Mouse (Mus musculus) liver, embryonic 11.5 days (tissue): Measurements from ENCODE around the gene Ttf1. TPM values are rescaled to one million over a fixed set of nuclear protein-coding genes. Genes with fewer than 3 reads are reported as not detected.
"Not testable (repeated sequence)": the region's sequence is repeated elsewhere in the genome, so short reads cannot be mapped to it uniquely, and the experiment has no call there.

Experiments
- ATAC-seq: fragments of 200-750 bp; cut with Nextera tagmentation; replicated peaks from 2 replicates; pipeline ENCODE4 v1.8.0; 2017; ENCODE audit warnings: moderate number of reproducible peaks, mild to moderate bottlenecking, moderate TSS enrichment, moderate library complexity; ENCODE audit not compliant: low FRiP score
- DNase-seq: peaks from one replicate; pipeline ENCODE4 v3.0.0-alpha.2; 2017; ENCODE audit warnings: low spot score
- H3K27ac ChIP-seq: fragments of 300-500 bp; sonication (generic); 2 replicates; pipeline ENCODE4 v1.5.1; 2014; ENCODE audit warnings: mild to moderate bottlenecking, low read depth, low read length, control low read depth
- H3K27me3 ChIP-seq: fragments of 300-500 bp; sonication (generic); replicated peaks from 2 replicates; pipeline ENCODE4 v1.6.1; 2014; ENCODE audit warnings: low read length, mixed read lengths; ENCODE audit not compliant: control insufficient read depth, insufficient read depth
- H3K36me3 ChIP-seq: fragments of 300-500 bp; sonication (generic); 2 replicates; pipeline ENCODE4 v1.6.1; 2014; ENCODE audit warnings: mild to moderate bottlenecking, low read length, moderate library complexity, mixed read lengths; ENCODE audit not compliant: control insufficient read depth, insufficient read depth
- H3K4me1 ChIP-seq: fragments of 300-500 bp; sonication (generic); replicated peaks from 2 replicates; pipeline ENCODE4 v1.6.1; 2014; ENCODE audit warnings: low read length, mixed read lengths; ENCODE audit not compliant: control insufficient read depth, insufficient read depth
- H3K4me2 ChIP-seq: fragments of 300-500 bp; sonication (generic); 2 replicates; pipeline ENCODE4 v1.6.1; 2014; ENCODE audit warnings: mild to moderate bottlenecking, control low read depth, moderate library complexity
- H3K4me3 ChIP-seq: fragments of 300-500 bp; sonication (generic); 2 replicates; pipeline ENCODE4 v1.5.1; 2014; ENCODE audit warnings: low read depth, low read length, control low read depth
- H3K9ac ChIP-seq: fragments of 300-500 bp; sonication (generic); 2 replicates; pipeline ENCODE4 v1.6.1; 2014; ENCODE audit warnings: low read depth, low read length, control low read depth
- H3K9me3 ChIP-seq: fragments of 300-500 bp; sonication (generic); 2 replicates; pipeline ENCODE4 v1.6.1; 2016; ENCODE audit warnings: low read length, inconsistent platforms, mixed read lengths; ENCODE audit not compliant: control insufficient read depth
- WGBS: fragments of 180-500 bp; shearing (Covaris S2); extraction: QIAGEN DNeasy Blood & Tissue Kit; methylation state at CpG from one replicate; pipeline ENCODE4 v1.1.7; 2014; 5-methylcytosine and 5-hydroxymethylcytosine counted together
- polyA plus RNA-seq: library from polyadenylated mRNA; unstranded; fragments of >200 nt; fragmentation: Nextera tagmentation; extraction: Ambion mirVana; gene quantifications from 2 replicates; pipeline ENCODE4 v1.2.1, GENCODE M21; 2014

Gene Ttf1
- polyA plus RNA-seq, 1 experiment from 2014 or later: 11.1 TPM

GRCm38 (mm10) chr2:29075331-29076070 is 15.4 kb downstream of the Ttf1 start:
- 86% methylated on average over 11 of the region's 11 CpGs for WGBS
- Histone ChIP-seq H3K9me3 (no peaks in the 10 kb centered on the region), H3K9ac (no peak overlapping the region), H3K4me3 (no peak overlapping the region), H3K27me3 (no peaks in the 10 kb centered on the region), H3K4me1 (no peaks in the 10 kb centered on the region), H3K4me2 (no peak overlapping the region), H3K27ac (no peak overlapping the region), H3K36me3 (peaks cover 46% of the 10 kb centered on the region)
- ATAC-seq (no peak), DNase-seq (no peak)

GRCm38 (mm10) chr2:29076226-29076625 is 16.2 kb downstream of the Ttf1 start:
- peaks cover 46% of the 10 kb centered on the region for H3K36me3 ChIP-seq
- 85% methylated on average over 2 of the region's 2 CpGs for WGBS
- no peak overlapping the region for H3K27ac ChIP-seq

DNA sequence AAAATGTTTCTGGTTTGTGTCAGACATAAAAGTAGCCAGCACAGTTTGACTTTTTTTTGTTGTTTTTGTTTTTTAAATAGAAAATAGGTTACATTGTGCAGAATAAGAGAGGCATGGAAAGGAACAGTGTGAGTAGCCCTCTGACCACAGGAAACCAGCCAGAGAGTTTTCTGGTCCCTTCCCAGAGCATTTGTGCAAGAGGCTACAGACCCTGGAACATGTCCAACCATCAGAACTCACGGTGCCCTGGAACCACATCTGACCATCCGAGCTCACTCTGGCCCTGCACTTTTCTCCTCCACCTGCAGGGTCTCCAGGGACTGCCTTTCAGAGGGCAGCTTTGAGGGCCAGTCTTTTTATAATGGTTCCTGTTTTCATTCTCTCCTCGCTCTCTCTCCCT is 21.9 kb downstream of the Ttf1 start:
- H3K4me3 ChIP-seq: no peak overlapping the region
- 76% methylated on average over 3 of the region's 3 CpGs for WGBS
- no peak for ATAC-seq
- no peaks in the 10 kb centered on the region for H3K27me3 ChIP-seq
- H3K9ac ChIP-seq: no peak overlapping the region
- peaks cover 46% of the 10 kb centered on the region for H3K36me3 ChIP-seq
- no peaks in the 10 kb centered on the region for H3K9me3 ChIP-seq
- no peak overlapping the region for H3K4me2 ChIP-seq
- DNase-seq: no peak
- no peak overlapping the region for H3K27ac ChIP-seq
- no peaks in the 10 kb centered on the region for H3K4me1 ChIP-seq

More at GRCm38 (mm10) chr2:29076226-29076625, 16.2 kb downstream of the Ttf1 start:
- no peaks in the 10 kb centered on the region for H3K4me1 ChIP-seq
- H3K9ac ChIP-seq: no peak overlapping the region
- DNase-seq: no peak
- no peak overlapping the region for H3K4me2 ChIP-seq
- H3K4me3 ChIP-seq: no peak overlapping the region
- no peak for ATAC-seq
- H3K27me3 ChIP-seq: no peaks in the 10 kb centered on the region
- H3K9me3 ChIP-seq: no peaks in the 10 kb centered on the region

DNA sequence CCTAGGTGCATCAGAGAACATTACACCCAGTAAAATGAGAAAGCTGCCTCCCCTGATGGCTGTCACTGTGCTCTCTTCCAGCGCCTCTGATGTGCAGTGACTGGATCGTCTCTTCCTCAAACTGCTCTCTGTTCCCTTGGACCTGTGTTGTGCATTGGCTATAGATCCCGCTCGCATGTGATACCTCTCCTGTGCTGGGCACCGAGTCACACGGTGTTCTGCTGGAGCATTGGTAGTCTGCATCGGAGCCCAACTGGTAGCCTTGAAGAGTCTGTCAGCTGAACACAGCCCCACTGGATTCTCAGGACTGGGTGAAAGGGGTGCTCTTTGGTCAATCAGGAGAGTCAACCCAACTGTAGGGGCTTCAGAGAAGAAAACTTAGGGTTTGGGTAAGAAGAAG is 26.0 kb downstream of the Ttf1 start:
- Histone ChIP-seq H3K27ac (no peak overlapping the region), H3K9me3 (no peaks in the 10 kb centered on the region), H3K4me3 (no peak overlapping the region), H3K36me3 (peaks cover 33% of the 10 kb centered on the region), H3K9ac (no peak overlapping the region), H3K4me2 (no peak overlapping the region), H3K27me3 (no peaks in the 10 kb centered on the region), H3K4me1 (no peaks in the 10 kb centered on the region)
- no peak for ATAC-seq
- DNase-seq: no peak
- 96% methylated on average over 7 of the region's 7 CpGs for WGBS

DNA sequence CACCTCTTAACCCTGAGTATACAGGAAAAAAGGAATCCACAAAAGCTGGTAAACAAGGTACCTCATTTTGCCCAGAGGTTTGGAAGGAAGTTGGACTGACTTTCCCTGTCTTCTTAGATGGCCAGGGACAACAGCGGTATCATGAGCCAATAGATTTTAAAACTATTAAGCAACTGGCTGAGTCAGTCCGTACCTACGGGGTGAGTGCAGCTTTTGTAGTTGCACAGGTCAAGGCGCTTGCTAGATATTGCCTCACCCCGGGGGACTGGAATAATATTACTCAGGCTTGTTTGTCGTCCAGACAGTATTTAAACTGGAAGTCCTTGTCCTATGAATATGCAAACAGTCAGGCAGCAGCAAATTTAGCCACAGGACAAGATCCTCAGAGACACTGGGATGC is 29.2 kb downstream of the Ttf1 start:
- not testable (repeated sequence) for H3K4me1 ChIP-seq, H3K27ac ChIP-seq, H3K9me3 ChIP-seq, H3K9ac ChIP-seq, H3K4me2 ChIP-seq, H3K4me3 ChIP-seq, DNase-seq, H3K27me3 ChIP-seq, ATAC-seq
- peaks cover 22% of the 10 kb centered on the region for H3K36me3 ChIP-seq
- WGBS: 88% methylated on average over 6 of the region's 6 CpGs

GRCm38 (mm10) chr2:29095674-29096073 is 35.6 kb downstream of the Ttf1 start:
- no peak for ATAC-seq
- H3K27me3 ChIP-seq: no peaks in the 10 kb centered on the region
- 88% methylated on average over 8 of the region's 8 CpGs for WGBS

DNA sequence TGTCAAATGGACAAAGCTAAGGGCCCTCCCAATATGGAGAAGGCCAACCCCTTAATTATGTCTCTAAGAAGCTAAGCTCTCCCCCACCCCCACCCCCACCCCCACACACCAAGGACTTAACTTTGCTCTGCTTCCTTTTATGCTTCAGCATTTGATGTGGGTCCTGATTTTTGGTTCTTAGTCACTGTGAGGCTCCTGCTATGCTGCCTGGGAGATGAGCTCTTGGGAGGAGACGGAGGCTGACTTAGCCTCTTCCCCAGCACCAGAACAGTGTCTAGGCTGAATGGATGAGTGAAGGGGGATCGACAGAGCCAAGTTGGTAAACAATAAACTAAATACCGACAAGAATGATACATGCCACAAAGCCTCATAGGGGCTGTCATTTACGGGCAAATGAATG is 36.7 kb downstream of the Ttf1 start:
- Histone ChIP-seq H3K4me3 (no peak overlapping the region), H3K4me2 (no peak overlapping the region), H3K36me3 (no peaks in the 10 kb centered on the region), H3K27me3 (no peaks in the 10 kb centered on the region), H3K9ac (no peak overlapping the region), H3K4me1 (no peaks in the 10 kb centered on the region), H3K9me3 (no peaks in the 10 kb centered on the region), H3K27ac (no peak overlapping the region)
- ATAC-seq (no peak), DNase-seq (no peak)
- 67% methylated on average over 4 of the region's 4 CpGs for WGBS

More at GRCm38 (mm10) chr2:29095674-29096073, 35.6 kb downstream of the Ttf1 start:
- no peak overlapping the region for H3K9ac ChIP-seq
- no peak overlapping the region for H3K4me3 ChIP-seq
- H3K4me2 ChIP-seq: no peak overlapping the region
- no peak overlapping the region for H3K27ac ChIP-seq
- H3K9me3 ChIP-seq: no peaks in the 10 kb centered on the region
- no peak for DNase-seq
- H3K36me3 ChIP-seq: no peaks in the 10 kb centered on the region
- no peaks in the 10 kb centered on the region for H3K4me1 ChIP-seq

GRCm38 (mm10) chr2:29097465-29097864 is 37.4 kb downstream of the Ttf1 start:
- no peaks in the 10 kb centered on the region for H3K36me3 ChIP-seq
- no peaks in the 10 kb centered on the region for H3K4me1 ChIP-seq
- WGBS: 80% methylated on average over 3 of the region's 3 CpGs
- no peak overlapping the region for H3K27ac ChIP-seq
- DNase-seq (no peak), ATAC-seq (no peak)
- no peaks in the 10 kb centered on the region for H3K9me3 ChIP-seq
- no peak overlapping the region for H3K4me2 ChIP-seq
- no peak overlapping the region for H3K4me3 ChIP-seq
- no peaks in the 10 kb centered on the region for H3K27me3 ChIP-seq
- H3K9ac ChIP-seq: no peak overlapping the region

DNA sequence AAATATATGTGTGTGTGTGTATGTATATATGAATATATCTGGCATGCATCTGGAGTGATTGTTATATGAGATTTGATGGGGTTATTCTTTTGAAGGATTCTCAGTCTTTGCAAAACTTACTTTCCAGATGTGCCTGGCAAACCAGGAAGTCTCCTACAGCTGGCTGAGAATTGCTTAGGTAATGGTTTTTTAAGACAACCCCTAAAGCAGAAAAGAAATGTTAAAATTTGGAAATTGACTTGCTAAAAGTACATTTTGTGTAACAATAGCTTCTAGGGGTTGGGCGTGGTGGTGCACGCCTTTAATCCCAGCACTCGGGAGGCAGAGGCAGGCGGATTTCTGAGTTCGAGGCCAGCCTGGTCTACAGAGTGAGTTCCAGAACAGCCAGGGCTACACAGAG is 37.9 kb downstream of the Ttf1 start:
- WGBS: 98% methylated on average over 4 of the region's 5 CpGs
- H3K27me3 ChIP-seq, DNase-seq, H3K4me3 ChIP-seq, ATAC-seq, H3K36me3 ChIP-seq, H3K9ac ChIP-seq, H3K27ac ChIP-seq, H3K4me1 ChIP-seq, H3K4me2 ChIP-seq, H3K9me3 ChIP-seq: not testable (repeated sequence)
